Mouse (Mus musculus) CH12F3 (cell line): ENCODE data around the gene Shroom3.

Source experiments
- in situ Hi-C: fragments of 300-500 bp; cut with MboI; formaldehyde crosslinking; loops from 2 replicates; pipeline ENCODE4 v1.14.3; 2020; ENCODE audit warnings: low sequenced_read_pairs

Gene Shroom3

GRCm38 (mm10) chr5:92880893-92881292 lies 197.7 kb downstream of the Shroom3 start:
- in situ Hi-C loops, result no loop called here

GRCm38 (mm10) chr5:92886141-92886540 lies 202.9 kb downstream of the Shroom3 start:
- in situ Hi-C loops, result no loop called here

DNA sequence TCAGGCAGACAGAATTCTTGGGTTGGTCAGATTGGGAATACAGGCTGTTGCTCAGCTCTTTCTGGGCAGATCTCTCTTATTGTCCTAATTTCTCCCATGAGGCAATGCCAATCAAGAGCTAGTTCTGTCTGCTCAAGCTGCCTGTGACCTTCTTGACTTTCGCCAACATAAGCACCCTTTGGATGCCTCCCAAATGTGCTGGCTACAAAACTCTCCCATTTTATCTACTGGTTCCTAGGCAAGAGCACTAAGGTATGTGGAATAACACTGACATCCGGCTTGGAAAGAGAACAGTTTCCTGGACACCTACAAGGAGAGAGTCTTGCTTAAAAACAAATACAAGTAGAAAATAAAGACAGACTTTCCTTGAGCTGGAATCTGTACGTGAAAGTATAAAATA lies 204.3 kb downstream of the Shroom3 start:
- in situ Hi-C loops, result no loop called here

GRCm38 (mm10) chr5:92888628-92889241 lies 205.5 kb downstream of the Shroom3 start:
- in situ Hi-C loops, result no loop called here

DNA sequence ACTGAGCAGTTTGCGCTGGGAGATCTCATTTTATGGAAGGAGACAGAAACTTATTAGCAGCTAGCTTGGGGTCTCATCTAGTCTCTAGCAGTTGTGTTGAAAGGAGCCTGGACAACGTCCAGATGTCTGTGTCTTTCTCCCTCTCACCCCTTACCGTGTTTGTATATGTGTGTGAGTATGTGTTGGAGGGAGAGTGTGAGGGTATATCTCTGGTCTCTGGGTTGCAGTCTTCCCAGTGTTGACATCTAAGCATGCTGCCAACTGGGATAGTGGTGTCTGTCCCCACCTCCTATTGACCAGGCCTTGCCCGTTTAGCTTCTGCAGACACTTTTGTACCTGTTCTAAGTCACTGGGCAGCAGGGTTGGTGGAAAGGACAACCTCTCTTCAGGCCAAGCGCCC lies 207.7 kb downstream of the Shroom3 start:
- in situ Hi-C loops, result no loop called here

GRCm38 (mm10) chr5:92893284-92893683 lies 210.0 kb downstream of the Shroom3 start:
- in situ Hi-C loops, result no loop called here

- in situ Hi-C loops, result no loop called here
These were observed 210.5 kb downstream of the Shroom3 start for GRCm38 (mm10) chr5:92893711-92894110.

- in situ Hi-C loops, result no loop called here
These were observed 212.6 kb downstream of the Shroom3 start for GRCm38 (mm10) chr5:92895877-92896276.

DNA sequence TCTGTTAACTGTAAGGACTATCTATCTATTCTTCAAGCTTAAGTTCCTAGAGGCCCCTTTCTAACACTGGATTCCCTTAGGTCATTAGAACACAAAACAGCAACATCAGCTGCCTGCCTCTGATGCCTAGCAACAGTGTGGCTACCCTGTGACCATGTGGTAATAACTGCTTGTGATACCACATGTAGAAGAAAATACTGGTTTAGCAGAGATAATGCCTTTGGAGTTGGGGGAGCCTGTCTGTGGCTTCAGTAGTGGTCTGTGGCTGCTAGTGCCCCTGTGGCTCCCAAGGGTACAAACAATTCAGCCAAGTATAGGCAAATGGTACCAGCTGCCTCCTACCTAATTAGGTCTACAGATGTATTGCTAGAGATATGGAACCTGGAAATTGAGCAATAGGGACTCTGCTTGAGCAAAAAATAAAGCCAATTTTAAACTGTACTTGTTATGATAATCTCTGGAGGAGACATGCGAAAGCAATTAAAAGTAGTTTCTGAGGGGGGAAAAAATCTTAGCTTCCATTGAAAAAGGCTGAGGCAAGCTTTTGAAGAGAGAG lies 213.6 kb downstream of the Shroom3 start:
- in situ Hi-C loops, result no loop called here

DNA sequence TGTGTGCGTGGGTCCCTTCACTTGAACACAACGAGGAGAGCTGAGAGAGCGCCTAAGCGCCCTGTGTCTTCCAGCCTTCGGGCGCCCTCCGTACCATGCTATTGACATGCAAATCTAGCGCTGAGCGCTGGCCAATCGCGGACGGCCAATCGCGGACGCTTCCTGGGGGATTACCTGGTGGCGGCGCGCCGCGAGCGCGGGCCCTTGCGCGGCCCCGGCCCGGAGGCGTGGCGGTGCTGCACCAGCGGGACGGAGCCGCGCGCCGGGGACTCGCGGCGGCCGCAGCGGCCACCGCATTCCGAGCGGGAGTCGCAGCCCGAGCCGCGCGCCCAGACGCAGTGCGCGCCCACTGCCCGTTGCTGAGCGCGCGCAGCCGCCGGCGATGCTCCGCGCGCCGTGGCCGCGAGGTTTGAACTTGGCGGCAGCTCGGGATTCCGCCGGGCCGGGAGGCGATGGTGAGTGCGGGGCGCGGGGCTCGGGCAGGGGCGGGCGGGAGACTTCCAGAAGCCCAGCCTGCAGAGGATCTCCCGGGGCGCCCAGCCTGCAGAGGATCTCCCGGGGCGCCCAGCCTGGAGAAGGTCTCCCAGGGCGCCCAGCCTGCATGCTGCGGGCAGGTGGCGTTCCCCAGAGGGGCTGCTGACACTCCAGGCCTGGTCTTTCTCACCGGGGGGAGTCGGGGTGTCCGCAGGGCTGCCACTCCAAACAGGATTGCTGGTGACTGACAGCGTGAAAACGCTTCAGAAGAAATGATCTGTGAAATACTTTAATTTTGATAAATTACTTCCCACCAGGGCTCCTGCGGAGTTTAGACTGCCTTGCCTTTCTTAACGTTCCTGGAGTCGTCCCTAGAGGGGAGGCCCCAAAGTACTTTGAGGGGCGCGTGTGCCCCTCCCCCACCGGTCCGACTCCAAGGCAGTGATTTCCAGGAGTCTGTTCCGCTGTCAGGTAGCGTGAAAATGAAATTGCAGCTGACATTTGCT lies 214.8 kb downstream of the Shroom3 start:
- in situ Hi-C loops, result no loop called here

DNA sequence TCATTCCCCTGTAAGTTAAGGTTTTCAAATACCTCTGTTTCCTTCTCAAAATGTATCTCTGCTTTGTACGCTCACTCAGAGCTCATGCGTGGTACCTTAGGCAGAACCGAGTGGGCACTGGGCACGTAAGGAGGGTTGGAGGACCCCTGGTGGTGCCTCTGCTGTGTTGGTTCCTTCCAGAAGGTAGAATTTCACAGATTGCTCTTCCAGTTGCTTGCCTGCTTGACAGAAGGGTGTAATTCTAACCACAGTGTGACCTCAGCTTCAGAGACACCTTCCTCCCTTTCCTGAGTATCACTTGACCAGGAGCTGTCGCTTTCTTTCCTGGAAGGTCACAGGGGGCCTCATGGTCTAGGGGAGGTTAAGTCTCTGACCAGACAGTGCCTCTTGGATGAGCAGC lies 217.2 kb downstream of the Shroom3 start:
- in situ Hi-C loops, result no loop called here

DNA sequence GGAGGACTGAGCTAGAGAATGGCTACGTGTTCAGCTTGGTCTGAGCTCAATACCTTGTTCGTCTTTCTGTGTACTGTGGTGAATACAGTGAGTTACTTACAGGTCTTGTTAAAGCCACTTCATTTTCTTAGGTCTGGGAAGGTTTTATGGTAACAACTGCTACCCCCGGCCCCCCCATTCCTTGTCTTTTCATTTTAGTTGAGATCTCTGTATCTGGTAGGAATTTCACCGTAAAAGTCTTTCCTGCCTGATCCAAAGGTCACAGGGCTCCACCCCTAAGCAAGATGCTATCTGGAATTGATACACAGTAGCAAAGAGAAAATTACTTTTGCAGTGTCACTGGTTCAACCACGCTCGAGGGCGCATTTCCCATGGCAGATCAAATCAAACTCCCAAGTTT lies 218.6 kb downstream of the Shroom3 start:
- in situ Hi-C loops, result no loop called here

- in situ Hi-C loops, result no loop called here
These were observed 221.9 kb downstream of the Shroom3 start for GRCm38 (mm10) chr5:92905146-92905545.

DNA sequence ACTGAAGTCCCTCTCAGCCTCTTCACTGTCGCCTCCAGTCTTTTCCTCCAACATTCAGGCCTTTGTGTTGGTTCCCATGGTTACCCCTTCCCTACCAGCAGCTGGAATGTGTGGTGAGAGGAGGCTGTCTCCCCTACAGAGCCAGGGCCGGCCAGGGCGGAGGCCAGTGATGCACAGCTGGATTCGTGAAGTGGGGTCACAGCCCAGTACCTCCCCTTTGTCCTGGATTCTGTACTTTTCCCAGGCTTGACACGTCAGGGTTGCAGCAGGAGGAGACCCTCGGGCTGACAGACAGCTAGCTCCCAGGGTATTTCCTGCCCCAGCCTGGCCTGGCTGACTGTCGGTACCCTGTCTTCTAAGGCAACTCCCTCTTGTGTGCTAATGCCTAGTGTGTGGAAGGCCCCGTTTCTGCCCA lies 222.4 kb downstream of the Shroom3 start:
- in situ Hi-C loops, result no loop called here

DNA sequence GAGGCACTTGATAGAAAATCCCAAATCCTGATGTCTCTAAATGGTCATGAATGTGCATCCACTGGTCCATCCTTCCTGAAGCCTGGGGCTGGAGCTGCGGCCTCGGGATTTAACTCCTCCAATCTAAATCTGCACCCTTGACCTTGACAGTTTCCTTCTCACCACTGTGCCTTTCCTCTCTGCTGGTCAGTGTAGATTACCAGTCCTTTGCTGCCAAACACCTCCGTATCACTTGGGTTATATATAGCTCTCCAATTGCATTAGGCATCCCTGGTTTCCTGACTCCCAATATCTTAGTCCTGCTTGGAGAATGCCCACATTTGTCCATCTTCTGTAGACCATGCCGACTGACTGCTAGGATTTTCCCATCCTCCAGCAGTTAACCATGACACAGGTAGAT lies 225.0 kb downstream of the Shroom3 start:
- in situ Hi-C loops, result no loop called here

- in situ Hi-C loops, result no loop called here
These were observed 227.6 kb downstream of the Shroom3 start for GRCm38 (mm10) chr5:92910838-92911237.

DNA sequence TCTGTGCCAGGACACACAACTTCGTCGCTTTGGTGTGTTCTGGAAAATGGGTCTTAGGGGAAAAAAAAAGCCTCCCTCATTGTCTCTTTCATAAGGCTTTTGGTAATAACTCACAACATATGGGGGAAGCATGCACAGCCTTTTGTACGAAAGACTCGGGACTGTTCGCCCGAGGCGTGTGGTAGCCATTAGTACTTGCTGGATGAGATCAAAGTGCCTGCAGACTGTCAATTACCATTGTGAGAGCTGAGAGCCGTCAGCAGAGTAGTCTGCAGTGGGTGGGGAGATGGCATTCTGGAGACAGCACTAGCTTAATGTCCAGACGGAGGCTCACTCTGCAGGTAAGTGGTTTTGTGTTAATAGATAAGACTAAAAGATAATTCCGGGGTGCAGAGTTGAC lies 232.2 kb downstream of the Shroom3 start:
- in situ Hi-C loops, result no loop called here

- in situ Hi-C loops, result no loop called here
These were observed 234.5 kb downstream of the Shroom3 start for GRCm38 (mm10) chr5:92917755-92918154.

- in situ Hi-C loops, result no loop called here
These were observed 234.9 kb downstream of the Shroom3 start for GRCm38 (mm10) chr5:92918170-92918569.

DNA sequence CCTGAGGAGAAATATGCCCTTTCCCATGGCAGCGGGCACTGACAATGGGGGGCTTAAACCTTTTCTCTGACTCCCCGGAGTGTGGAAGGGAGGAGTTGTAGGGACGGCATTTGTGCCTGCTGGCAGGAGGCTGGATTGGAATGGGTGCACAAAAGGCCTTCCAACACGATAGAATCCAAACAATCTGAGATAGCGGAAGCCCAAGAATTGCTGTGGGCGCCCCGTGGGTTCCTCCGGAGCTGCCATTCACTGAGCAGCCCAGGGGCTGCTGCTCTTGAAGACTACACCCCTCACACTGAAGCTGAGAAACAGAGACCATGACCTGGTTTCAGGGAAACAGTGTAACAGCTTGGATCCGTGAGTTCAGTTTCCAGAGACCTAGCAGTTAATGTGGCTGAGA lies 235.6 kb downstream of the Shroom3 start:
- in situ Hi-C loops, result no loop called here

DNA sequence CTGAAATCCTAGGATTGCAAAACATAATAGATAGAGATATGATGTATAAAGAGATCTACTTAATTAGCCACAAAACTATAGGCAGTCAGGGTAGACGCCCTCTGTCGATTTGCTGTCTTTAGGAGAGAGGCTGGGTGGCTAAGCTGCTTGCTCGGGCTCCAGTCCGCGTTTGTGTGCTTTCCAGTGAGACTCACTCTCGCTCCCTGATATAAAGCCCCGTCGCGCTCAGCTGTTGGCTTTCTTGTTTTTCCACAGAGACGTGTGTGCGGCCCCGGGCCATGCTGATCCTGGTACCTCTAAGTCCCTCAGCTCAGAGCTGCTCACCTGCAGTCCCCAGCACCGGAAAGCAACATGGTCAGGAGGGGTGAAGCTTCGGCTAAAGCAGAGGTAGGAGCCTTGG lies 236.2 kb downstream of the Shroom3 start:
- in situ Hi-C loops, result no loop called here

GRCm38 (mm10) chr5:92920984-92921383 lies 237.7 kb downstream of the Shroom3 start:
- in situ Hi-C loops, result no loop called here
